Mouse (Mus musculus) ovary, postnatal 36 days (tissue): ENCODE data around the gene Zcchc24.

Experiments used
- DNase-seq: peaks from one replicate; pipeline ENCODE4 v3.0.0; 2022; ENCODE audit warnings: low spot score, mixed read lengths

Gene Zcchc24

DNA sequence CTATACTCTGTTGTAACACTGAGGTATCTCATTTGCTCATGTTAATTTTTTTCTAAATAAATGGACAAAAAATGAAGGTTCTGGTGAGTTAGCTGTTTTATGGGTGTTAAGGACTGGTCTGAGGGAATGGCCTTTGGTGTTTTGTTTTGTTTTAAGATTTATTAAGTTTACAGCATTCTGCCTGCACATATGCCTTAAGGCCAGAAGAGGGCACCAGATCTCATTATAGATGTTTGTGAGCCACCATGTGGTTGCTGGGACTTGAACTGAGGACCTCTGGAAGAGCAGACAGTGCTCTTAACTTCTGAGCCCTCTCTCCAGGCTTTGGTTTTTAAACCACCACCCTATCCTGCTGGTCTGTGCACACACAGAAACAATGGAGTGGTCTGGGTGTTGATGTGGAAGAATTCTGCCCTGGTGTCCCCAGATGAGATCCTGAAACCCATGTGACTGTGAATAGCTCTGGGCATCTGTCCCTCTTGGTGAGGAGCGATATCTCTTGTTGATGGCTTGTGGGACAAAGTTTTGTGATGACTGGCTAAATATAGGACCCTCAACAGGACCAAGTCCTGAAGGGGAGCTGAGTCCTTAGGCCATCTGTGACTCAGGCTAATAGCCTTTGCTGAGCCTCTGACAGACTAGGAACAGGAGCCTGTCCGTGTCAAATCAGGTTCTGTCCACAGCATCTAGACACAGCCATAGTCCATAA is 102.0 kb downstream of the Zcchc24 start:
- DNase-seq: no peak

DNA sequence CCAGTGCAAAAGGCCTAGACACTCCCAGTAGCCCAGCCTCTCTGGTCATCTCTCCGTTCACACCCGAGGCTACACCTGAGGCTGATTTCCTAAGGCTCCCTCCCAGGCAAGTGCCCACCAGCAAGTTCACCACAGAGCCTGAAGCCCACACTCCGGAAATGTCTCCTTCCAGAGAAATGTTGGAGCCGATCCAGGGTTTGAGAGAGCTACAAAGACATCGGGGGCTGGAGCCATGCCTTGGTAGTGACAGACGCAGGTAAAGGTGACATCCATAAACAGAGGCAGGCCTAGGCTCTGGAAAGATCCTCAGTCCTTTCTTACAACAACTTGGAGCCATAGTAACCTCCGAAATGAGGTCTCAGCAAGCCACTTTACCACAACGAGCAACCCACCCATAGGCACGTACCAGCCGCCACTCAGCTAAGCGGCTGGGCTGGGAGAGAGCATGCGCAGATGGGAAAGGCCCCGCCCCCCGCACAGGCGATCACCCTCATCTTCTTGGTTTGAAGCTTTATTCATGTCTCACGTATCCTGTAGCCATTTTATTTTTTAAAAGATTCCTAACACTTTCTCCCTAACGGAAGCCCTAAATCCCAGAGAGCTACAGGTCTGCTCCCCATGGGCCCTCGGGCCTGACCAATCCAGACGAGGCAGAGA is 103.4 kb downstream of the Zcchc24 start:
- DNase-seq: no peak

DNA sequence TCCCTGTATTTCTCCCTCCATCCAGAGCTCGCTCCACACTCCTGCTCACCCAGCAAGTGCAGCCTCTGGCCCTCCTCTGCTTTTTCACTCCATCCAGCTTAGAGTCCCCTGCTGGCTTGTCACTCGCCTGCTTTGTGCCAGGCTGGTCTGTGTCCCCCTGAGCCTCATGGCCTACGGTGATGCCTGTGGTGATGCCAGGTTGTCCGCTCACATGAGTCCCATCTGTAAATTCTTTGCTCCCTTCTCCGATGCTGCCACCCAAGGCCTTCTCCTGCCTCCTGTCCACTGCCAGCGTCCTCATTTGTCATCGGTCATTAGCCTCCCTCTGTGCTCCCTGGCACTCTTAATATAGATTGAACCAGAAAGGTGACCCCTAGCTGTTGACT is 104.5 kb downstream of the Zcchc24 start:
- no peak for DNase-seq

DNA sequence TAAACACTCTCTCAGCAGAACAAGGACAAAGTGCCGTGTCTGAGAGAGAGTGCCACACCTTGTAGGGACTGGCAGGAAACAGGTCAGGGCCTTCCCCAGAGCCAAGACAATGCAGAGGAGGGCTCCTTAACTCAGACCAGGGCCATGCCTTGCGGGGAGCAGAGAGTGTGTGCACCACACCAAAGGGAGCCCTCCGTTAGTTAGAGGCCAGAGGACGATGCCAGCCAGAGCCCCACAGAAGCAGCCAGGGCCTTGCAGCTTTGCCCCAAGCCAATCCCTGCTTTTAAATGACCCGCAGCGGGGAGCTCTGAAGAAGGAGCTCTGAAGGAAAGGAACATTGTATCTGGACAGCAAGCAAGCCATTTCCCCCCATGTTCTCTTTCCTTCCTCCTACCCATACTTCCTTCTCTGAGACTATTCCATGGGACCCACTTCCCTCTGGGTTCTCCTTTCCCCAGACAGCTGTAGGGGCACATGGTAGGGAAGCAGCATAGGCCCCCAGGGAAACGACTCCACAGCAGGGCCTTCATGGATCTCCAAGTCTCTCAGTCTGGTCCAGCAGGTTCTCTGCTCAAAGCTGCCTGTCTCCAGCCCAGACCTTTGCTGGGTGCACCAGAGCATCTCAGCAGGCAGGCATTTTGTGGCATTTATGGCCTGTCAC is 105.1 kb downstream of the Zcchc24 start:
- no peak for DNase-seq
